Mouse (Mus musculus) embryonic facial prominence, embryonic 14.5 days (tissue): ENCODE data around the gene Lmbrd2. TPM values are rescaled to one million over a fixed set of nuclear protein-coding genes. Genes with fewer than 3 reads are reported as not detected.
"Not testable (repeated sequence)": the region's sequence is repeated elsewhere in the genome, so short reads cannot be mapped to it uniquely, and the experiment has no call there.

Experiments used
- ATAC-seq: fragments of 200-750 bp; cut with Nextera tagmentation; 2 replicates; pipeline ENCODE4 v1.8.0; 2017; ENCODE audit warnings: low read depth, moderate number of reproducible peaks, moderate TSS enrichment
- DNase-seq: peaks from one replicate; pipeline ENCODE4 v3.0.0-alpha.2; 2015; ENCODE audit warnings: low spot score
- H3K27ac ChIP-seq: fragments of 300-500 bp; sonication (generic); replicated peaks from 2 replicates; pipeline ENCODE4 v1.5.1; 2014; ENCODE audit warnings: low read depth, mild to moderate bottlenecking, low read length, moderate library complexity
- H3K27me3 ChIP-seq: fragments of 300-500 bp; sonication (generic); replicated peaks from 2 replicates; pipeline ENCODE4 v1.6.1; 2014; ENCODE audit warnings: low read length; ENCODE audit not compliant: control insufficient read depth, insufficient read depth
- H3K36me3 ChIP-seq: fragments of 300-500 bp; sonication (generic); 2 replicates; pipeline ENCODE4 v1.6.1; 2014; ENCODE audit warnings: low read length, mixed read lengths; ENCODE audit not compliant: control insufficient read depth, insufficient read depth
- H3K4me1 ChIP-seq: fragments of 300-500 bp; sonication (generic); 2 replicates; pipeline ENCODE4 v1.6.1; 2014; ENCODE audit warnings: antibody characterized with exemption, low read length; ENCODE audit not compliant: control insufficient read depth, insufficient read depth
- H3K4me2 ChIP-seq: fragments of 300-500 bp; sonication (generic); 2 replicates; pipeline ENCODE4 v1.6.1; 2014; ENCODE audit warnings: low read depth, mild to moderate bottlenecking, low read length, moderate library complexity, mixed read lengths
- H3K4me3 ChIP-seq: fragments of 300-500 bp; sonication (generic); 2 replicates; pipeline ENCODE4 v1.5.1; 2014; ENCODE audit warnings: low read depth, mild to moderate bottlenecking, low read length
- H3K9ac ChIP-seq: fragments of 300-500 bp; sonication (generic); 2 replicates; pipeline ENCODE4 v1.6.1; 2014; ENCODE audit warnings: low read depth, mild to moderate bottlenecking, low read length, moderate library complexity, mixed read lengths
- H3K9me3 ChIP-seq: fragments of 300-500 bp; sonication (generic); 2 replicates; pipeline ENCODE4 v1.6.1; 2016; ENCODE audit warnings: low read length; ENCODE audit not compliant: control insufficient read depth
- WGBS: fragments of 180-500 bp; shearing (Covaris S2); extraction: QIAGEN DNeasy Blood & Tissue Kit; methylation state at CpG from one replicate; pipeline ENCODE4 v1.1.7; 2014; 5-methylcytosine and 5-hydroxymethylcytosine counted together
- polyA plus RNA-seq: library from polyadenylated mRNA; unstranded; fragments of >200 nt; fragmentation: Nextera tagmentation; extraction: Ambion mirVana; gene quantifications from 2 replicates; pipeline ENCODE4 v1.2.1, GENCODE M21; 2014

Lmbrd2 gene
- polyA plus RNA-seq, 1 experiment from 2014 or later, result 6.2 TPM

DNA sequence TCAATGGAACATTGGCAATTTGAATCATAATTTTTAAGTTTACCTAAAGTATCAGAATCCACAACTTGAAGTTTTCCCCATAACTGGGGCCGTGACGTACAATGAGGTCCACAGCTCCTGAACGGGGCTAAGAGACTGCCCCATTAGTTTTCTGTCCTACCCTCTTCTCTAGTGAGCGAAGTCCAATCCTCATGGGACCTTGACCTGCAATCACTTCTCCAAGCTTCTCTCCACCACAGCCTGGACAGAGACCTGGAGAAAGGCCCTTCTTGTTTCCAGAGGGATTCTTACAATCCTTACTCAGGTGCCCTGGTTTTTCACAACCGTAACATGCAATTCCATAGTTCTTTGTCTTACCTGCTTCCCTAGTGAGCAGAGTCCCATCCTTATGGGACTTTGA lies 76.1 kb downstream of the Lmbrd2 start:
- H3K4me3 ChIP-seq, result no peak overlapping the region
- H3K27ac ChIP-seq, result no peak overlapping the region
- ATAC-seq (no peak), DNase-seq (no peak)
- H3K4me1 ChIP-seq, result no peaks in the 10 kb centered on the region
- H3K4me2 ChIP-seq, result no peak overlapping the region
- H3K27me3 ChIP-seq, result no peaks in the 10 kb centered on the region
- H3K36me3 ChIP-seq, result no peaks in the 10 kb centered on the region
- WGBS, result 95% methylated on average over 5 of the region's 5 CpGs
- no peak overlapping the region for H3K9ac ChIP-seq
- no peaks in the 10 kb centered on the region for H3K9me3 ChIP-seq

GRCm38 (mm10) chr15:9230917-9231316 lies 90.6 kb downstream of the Lmbrd2 start:
- not testable (repeated sequence) for H3K27me3 ChIP-seq, H3K9me3 ChIP-seq, H3K36me3 ChIP-seq, ATAC-seq, H3K4me3 ChIP-seq, H3K4me2 ChIP-seq, DNase-seq, H3K9ac ChIP-seq, H3K4me1 ChIP-seq, H3K27ac ChIP-seq
- 75% methylated on average over 4 of the region's 4 CpGs for WGBS

DNA sequence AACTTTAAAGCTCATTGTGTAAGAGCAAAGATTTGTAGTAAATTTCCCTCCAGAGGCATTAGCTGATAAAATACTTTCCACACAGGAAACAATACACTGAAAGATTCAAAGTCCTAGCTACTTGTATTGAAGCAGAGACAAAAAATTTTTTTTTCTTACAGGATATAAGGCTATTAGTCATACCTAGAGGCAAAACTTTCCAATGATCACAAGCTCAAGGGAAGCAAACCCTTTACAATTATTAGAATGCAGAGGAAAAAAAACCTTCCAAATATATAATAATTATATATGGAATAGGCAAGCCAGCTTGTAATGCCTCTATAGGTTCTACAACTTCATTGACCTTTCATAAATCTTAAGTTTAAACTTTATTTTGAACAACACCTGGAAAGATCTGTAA lies 106.0 kb downstream of the Lmbrd2 start:
- no peak for DNase-seq
- Histone ChIP-seq H3K9ac (no peak overlapping the region), H3K36me3 (no peaks in the 10 kb centered on the region), H3K9me3 (no peaks in the 10 kb centered on the region), H3K4me2 (no peak overlapping the region), H3K27ac (no peak overlapping the region), H3K4me3 (no peak overlapping the region), H3K27me3 (no peaks in the 10 kb centered on the region), H3K4me1 (no peaks in the 10 kb centered on the region)
- ATAC-seq, result no peak

Other genes starting within 250 kb of the Lmbrd2 start
- gene Ranbp3l, start 172.6 kb upstream of the Lmbrd2 start, polyA plus RNA-seq, result 5.7 and 6.8 TPM in 2 replicates
- 26.6 and 29.7 TPM in 2 replicates for gene Nadk2, start 69.3 kb upstream of the Lmbrd2 start, polyA plus RNA-seq
- gene Skp2, start 14.9 kb downstream of the Lmbrd2 start, polyA plus RNA-seq, result 76.9 and 89.2 TPM in 2 replicates
- gene Ugt3a1, start 136.3 kb downstream of the Lmbrd2 start, polyA plus RNA-seq, result not detected in 2 replicates
- gene Ugt3a2, start 195.0 kb downstream of the Lmbrd2 start, polyA plus RNA-seq, result not detected in 2 replicates